Mouse (Mus musculus): ENCODE data around the gene Tnfaip8l1.

Tnfaip8l1 gene

GRCm38 (mm10) chr17:56162231-56162774 is at the start of gene Tnfaip8l1:
Gene Tnfaip8l1, plus strand, starts transcription at chr17:56162477.
- WGBS: under 1% methylated on average over 30 of the region's 30 CpGs

DNA sequence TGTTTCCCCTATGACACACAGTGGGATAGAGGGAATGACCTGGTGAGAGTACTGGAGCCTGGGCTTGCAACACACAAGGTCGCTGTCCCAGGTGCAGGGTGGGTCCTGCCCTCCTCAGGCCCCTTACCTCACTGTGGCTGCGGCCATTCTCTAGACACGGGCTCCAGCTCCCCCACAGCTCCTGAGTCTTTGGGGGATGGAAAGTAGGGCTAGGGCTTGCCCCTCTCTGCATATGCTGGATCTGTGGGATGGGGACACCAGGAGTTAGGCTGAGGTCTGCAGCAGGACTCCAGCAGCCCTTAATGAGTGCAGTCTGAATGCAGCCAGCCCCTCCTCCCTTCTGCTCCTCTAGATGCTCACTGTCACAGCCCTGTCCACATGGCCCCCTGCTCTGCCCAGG is 49.5 kb upstream of the Tnfaip8l1 start:
- WGBS: 84% methylated on average over 3 of the region's 3 CpGs

GRCm38 (mm10) chr17:56116193-56116592 is 46.1 kb upstream of the Tnfaip8l1 start:
- WGBS: 76% methylated on average over 10 of the region's 10 CpGs

DNA sequence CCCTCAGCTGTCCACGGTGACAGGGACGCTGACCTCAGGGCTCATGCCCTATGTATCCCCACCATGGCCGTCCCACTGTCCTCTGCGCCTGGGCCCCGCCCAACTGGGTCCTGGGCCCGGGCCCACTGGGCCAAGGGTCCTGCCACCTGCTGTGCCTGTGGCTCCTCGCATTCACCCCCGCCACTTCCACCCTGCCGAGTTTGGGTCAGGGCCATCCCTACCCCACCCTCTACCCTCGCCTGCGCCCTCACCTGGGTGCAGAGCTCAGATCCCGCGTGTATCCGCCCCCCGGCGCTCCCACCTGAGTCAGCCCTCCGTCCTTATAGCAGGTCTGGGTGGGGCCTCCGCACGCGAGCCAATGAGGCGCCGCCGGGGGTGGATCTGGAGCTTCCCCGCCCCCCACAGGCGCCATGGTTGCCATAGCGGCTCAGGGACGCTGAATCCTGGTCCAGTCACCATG is 45.0 kb upstream of the Tnfaip8l1 start, which contains the start of gene Plin5:
Gene Plin5, minus strand, starts transcription at position 346 of the 460 bp plus-strand sequence.
- WGBS: under 1% methylated on average over 27 of the region's 27 CpGs

DNA sequence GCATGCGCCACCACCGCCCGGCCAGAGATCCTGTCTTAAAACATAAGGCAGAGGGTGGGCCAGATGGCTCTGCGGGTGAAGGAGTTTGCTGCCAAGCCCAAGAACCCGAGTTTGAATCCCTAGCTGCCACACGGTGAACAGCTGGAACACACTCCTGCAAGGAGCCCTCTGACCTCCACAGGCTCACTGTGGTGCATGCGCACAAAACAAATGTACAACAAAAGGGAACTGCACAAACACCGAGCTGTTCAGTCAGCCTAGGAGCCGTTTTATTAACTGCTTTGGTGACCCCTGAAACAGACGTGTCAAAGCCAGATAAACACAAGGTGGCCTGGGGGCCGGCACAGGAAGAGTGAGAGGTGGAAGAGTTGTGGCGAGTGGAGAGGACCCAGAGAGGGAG is 42.8 kb upstream of the Tnfaip8l1 start:
- 53% methylated on average over 12 of the region's 12 CpGs for WGBS

DNA sequence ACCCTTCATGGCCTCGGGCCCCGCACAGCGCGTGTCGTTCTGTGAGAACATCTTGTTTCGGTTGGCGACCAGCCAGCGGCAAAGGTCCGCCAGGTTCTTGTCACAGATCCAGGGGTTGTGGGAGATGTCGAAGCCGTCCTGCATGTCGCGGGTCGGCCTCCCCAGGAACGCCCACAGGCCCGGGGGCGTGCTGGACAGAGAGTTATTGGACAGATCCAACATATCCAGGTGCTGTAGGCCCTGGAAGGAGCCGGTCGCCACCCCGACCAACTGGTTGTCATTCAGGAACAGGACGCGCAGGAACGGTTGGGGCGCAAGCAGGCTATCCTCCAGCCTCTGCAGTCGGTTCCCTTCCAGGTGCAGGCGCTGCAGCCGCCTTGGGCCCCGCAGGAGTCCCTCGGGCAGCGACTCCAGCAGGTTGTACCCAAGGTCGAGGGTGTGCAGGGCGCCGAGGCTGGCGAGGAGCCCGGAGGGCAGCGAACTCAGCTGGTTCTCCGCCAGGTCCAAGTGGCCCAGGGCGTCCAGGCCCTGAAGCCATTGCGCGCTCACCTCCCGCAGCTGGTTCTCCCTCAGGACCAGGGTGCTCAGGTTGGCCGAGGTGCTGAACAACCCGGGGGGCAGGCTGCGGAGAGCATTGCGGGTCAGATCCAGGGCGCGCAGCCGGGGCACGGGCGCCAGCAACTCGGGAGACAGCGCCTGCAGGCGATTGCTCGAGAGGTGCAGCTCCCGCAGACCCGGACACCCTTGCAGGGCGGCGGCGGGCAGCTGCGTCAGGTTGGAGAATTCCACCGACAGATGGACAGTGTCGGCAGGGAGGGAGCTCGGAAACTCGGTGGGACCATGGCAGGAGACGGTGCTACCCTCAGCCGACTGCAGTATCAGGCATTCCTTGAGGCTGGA is 42.0 kb upstream of the Tnfaip8l1 start:
- 7% methylated on average over 66 of the region's 66 CpGs for WGBS

DNA sequence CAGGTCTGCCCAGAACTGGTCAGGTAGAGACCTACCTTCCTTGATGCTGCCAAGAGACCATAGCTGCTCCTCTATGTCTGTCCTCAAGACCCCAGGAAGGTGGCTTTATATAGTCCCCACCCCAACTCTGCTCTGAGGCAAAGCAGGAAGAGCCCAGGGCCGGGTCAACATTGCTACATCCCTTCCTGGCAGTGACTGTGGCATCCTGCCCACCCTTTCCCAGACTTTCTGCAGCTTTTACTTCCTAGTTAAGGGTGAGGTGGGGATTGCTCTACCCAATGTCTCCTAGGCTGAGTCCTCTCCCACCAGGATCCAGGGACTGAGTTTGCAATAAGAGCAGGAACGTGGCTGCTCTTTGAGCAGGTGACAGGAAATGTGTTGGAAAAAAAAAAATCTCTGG is 40.5 kb upstream of the Tnfaip8l1 start, which contains the start of gene Lrg1:
Gene Lrg1, minus strand, starts transcription at position 176 of the 400 bp plus-strand sequence.
- WGBS: 60% methylated on average over 2 of the region's 2 CpGs

GRCm38 (mm10) chr17:56123161-56123560 is 39.1 kb upstream of the Tnfaip8l1 start:
- WGBS: 91% methylated on average over 12 of the region's 12 CpGs

DNA sequence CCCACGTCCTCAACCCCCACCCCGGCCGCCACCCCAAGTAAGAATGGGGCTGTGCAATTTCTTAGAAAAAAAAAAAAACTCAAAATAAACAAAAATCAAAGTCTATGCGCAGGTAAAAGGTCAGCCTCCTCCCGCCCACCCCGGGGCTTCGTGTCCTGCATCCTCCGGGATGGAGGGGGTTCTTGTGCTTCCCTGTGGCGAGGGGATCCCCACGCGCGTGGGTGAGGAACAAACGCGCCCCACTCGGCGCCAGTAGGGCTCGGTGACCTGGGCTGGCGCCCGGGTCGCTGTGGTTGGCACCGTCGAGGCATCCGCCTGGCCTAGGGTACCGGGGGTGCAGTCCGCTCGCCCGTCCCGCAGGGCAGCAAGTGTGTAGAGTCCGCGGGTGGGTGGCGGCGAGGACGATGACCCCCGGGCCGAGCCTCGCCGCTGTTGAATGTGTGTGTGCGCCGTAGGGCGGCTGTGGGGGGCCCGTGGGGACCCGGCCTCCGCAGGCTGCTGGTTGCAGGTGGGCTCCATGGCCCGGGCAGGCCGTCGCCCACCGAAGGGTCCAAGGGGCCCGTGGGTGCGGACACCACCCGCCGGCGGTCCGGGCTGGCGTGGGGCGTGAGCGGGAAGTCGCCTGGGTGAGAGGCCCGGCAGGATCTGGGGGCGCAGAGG is 38.5 kb upstream of the Tnfaip8l1 start:
- WGBS: 63% methylated on average over 59 of the region's 59 CpGs

GRCm38 (mm10) chr17:56124377-56125275 is 37.7 kb upstream of the Tnfaip8l1 start:
- 40% methylated on average over 59 of the region's 59 CpGs for WGBS

DNA sequence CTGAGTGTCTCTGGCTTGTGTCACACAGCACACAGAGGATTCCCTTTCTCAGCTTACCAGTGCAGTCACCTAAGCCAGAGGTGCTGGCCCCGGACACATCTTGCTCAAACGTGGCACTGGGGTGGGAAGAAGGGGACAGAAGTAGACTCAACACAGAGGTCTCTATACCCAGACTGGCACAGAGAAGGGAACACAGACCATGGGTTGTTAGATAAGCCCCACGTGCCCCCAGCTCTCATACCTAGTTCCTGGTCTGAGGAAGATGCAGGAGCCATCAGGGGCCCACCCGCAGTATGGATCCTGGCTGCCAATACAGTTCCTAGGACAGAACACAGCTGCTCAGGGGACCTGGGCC is 37.0 kb upstream of the Tnfaip8l1 start:
- 93% methylated on average over 4 of the region's 4 CpGs for WGBS

DNA sequence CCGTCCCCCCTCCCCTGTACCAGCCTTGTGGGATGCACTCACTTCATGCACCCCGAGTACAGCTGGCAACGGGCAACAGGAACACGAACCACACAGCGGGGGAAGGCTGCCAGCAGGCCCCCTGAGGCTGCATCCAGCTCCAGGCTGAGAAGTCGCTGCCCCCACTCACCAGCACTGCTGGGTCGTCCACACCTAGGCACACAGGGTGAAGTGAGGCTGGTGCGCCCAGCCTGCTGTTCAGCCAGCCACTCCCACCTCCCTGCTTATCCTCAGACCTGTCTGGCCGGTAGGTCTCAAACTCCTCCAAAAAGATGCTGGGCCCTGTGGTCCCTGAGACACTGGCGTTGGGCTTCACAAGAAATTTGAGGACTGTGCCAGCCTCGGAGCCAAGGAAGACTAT is 36.1 kb upstream of the Tnfaip8l1 start:
- WGBS: 77% methylated on average over 11 of the region's 11 CpGs

GRCm38 (mm10) chr17:56128246-56128645 is 34.0 kb upstream of the Tnfaip8l1 start:
- WGBS: 59% methylated on average over 15 of the region's 15 CpGs

- 88% methylated on average over 10 of the region's 10 CpGs for WGBS
Measured at GRCm38 (mm10) chr17:56131136-56131535, 31.1 kb upstream of the Tnfaip8l1 start.

DNA sequence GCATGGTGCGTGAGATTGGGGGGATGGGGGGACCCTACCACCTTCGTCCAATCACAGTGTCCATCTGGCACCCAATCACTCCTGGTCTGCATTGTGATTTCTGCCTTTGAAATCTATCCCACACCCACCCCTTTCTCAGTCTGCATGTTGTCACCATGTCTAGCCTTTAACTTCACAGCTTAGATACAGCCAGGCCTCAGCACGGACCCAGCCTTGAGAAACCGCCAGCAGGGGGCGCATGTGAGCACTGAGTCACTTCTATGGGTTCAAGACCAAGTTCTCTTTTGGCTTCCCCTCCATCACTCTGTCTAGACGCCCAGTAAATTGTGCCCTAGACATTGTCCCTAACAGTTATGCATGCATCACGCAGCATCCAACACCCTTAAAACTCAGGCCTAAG is 30.5 kb upstream of the Tnfaip8l1 start:
- 41% methylated on average over 7 of the region's 7 CpGs for WGBS

DNA sequence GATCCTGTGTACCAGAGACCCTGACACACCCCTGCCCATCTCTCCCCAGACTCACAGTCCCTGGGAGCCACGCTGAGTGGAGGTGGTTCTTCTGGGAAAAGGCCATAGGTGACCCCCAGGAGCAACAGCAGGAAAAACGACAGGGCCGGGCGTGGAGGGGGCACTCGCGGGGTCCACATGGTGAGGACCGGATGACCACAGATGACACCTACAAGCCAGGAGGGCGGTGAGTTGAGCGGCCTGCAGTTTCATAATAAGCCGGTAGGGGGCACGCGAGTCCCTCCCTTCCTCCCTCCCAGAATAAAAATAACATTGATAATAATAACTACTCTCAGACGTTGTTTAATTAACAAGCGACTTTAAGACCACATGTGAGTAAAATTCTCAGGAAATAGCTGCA is 29.6 kb upstream of the Tnfaip8l1 start:
- 7% methylated on average over 14 of the region's 14 CpGs for WGBS

GRCm38 (mm10) chr17:56133457-56134363 is 28.6 kb upstream of the Tnfaip8l1 start:
- 27% methylated on average over 21 of the region's 21 CpGs for WGBS

DNA sequence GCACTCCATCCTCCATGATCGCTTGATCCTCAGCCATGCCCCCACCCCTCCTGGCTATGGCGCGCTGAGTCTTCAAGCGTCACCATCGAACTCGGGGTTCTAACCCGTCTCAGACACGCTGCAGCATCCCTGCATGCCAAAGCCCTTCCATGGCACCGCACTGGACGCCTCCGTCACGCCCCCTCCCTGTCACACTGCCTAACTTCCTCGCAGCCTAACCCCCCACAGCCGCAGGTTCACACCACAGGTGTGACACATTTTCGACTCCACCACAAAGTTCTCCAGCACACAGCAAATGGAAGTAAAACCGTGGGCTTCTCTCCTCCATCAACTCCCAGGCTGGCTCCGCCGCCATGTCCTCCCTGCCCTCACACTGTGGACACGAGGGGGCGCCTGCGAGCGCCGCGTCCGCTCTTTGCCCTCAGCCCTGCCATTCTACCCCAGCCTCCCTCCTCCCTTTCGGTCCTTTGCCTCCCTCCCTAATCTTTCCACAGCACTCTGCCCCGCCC is 27.8 kb upstream of the Tnfaip8l1 start:
- WGBS: 3% methylated on average over 27 of the region's 27 CpGs

DNA sequence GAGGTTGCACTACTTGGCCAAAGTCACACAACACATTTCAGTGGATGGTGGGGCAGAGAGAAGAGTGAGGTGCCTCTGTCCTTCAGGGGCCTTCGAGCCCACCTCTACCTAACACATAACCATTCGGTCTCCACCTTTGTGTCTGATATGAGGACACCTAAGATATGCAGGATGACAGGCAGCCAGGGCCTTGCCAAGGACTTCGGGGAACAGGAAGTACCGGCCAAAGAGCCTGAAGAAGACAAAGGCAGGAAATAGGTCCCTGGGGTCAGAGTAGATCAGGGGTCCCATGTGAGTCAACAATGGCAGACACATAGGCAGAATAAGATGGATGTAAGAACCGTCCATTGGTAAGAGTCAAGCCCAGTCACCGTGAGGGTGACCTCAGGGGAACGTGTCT is 25.7 kb upstream of the Tnfaip8l1 start:
- WGBS: 85% methylated on average over 7 of the region's 7 CpGs
